Mouse (Mus musculus) left cerebral cortex, adult 9 months (tissue): ENCODE data around the gene Olfr1450.
"Not testable (repeated sequence)": the region's sequence is repeated elsewhere in the genome, so short reads cannot be mapped to it uniquely, and the experiment has no call there.

Experiments used
- DNase-seq, 2 experiments: peaks; one replicate each; pipeline ENCODE4 v3.0.0; 2022; ENCODE audit warnings: low spot score in 2 of 2

Gene Olfr1450

GRCm38 (mm10) chr19:12949958-12950357 lies at the start of gene Olfr1450:
Olfr1450 (plus strand) TSS chr19:12950258.
- DNase-seq: no peak

- DNase-seq: no peak
Measured at GRCm38 (mm10) chr19:12903643-12904042, 46.4 kb upstream of the Olfr1450 start, which contains the start of gene Olfr1447. Olfr1447 (minus strand) TSS chr19:12903743.

GRCm38 (mm10) chr19:12924319-12924718 lies 25.7 kb upstream of the Olfr1450 start, which contains the start of gene Olfr1448:
Olfr1448 (minus strand) TSS chr19:12924419.
- DNase-seq: no peak

GRCm38 (mm10) chr19:12930540-12930939 lies 19.5 kb upstream of the Olfr1450 start, which contains the start of gene Olfr1449:
Olfr1449 (plus strand) TSS chr19:12930840.
- no peak for DNase-seq

DNA sequence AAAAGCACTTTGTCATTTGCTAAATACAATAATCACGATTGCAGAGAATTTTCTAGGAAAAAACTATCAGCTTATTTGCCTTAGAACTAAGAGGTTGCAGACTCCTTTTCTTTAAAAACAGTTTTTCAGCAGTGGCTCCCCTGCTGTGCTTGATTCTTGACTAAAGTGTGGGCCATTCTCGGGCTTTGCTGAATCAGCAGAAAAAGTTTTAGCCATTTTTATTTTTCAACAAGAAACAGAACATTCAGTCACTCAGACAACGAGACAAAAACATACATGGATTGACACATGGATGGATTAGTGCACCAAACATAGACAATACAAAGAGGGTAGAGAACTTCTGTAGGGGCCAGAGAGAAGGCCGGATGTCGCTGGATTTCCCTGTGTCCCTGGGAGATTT lies 20.0 kb downstream of the Olfr1450 start:
- not testable (repeated sequence) for DNase-seq

DNA sequence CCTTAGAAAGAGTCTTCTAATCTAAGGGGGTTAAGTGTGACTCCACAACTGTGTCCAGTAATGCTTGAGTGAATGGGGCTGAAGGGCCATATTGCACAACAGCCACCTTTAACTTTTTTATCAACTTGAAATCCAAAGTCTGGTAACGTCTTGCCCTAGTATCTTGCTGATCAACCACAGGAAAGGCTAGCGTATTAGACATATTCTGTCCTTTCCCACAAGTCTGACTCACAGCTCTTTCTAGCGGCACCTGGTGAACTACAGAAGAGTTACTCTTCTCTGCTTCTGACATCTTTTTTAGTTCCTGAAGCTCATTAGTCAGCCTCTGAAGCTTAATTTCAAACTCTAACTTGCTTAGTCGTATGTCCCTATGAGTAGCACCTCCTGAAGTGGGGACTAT lies 42.3 kb downstream of the Olfr1450 start:
- DNase-seq: not testable (repeated sequence)

DNA sequence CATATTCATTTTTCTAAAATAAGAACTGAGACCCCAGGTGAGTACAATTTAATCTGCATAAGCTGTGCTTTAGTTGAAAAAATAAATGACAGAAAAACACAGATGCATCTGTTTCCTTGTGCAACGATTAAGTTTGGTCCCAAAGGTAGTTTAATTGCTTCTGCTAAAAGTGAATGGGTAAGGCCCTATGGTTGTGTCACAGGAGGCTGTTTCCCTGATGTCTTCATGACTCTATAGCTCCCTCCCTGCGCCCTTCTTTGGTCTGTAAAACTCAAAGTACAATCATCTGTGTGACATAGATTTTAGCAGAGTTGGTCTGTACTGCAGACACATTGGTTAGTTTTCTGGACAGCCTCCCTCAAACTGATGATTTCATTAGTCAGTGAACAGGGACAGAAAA lies 44.7 kb downstream of the Olfr1450 start, which contains the start of gene Olfr1451:
Gene Olfr1451 (plus strand): TSS at position 301 of the 400 bp plus-strand sequence.
- DNase-seq: no peak
